Mouse (Mus musculus): ENCODE data around the gene Cdyl.

DNA sequence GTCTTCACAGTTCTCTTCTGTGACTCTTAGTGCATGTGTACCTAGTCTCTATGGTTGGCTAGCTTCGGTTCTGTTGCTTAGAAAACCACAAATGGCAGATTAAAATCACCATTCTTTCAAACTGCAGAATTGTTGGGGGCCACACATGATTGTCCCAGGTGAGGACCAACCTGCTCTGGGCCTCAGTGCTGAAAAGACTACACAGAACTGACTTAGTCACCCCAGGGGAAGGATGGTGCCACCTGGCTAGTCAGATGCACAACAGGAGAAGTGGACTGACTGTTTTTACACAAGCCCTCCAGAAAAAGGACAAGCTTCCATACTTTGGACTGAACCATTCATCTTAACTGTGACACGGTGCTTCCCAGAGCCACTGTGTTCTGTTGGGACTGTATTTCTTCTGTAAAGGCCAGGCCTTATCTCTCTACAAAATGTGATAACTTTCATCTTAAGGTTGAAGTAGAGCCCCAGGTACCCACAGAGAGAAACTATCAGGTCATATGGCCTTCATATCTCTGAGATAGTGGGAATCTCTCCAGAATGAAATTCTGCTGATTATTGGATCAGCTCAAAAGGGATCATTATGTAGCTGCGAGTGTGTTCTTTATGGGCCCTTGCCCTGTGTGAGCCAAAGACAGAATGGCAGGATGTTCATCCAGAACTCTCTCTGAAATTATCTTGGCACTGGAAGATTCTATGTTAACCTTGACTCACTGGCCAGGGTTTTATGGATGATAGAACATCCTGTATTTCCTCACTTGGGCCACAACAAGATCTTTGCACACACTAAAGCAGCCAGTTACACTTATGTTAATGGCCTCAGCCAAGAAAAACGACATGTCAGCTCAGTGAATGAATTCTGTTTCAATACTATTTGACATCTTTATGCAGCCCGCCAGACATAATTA is 149.9 kb downstream of the Cdyl start:
- no peak for TF ChIP-seq SRF (IDR thresholded peaks at IDR 0.05; ENCODE audit: control insufficient read depth, insufficient read length, low read depth)
- TF ChIP-seq USF1 (IDR thresholded peaks at IDR 0.05; ENCODE audit: low read depth) = no peak
- TF ChIP-seq MYOG (IDR thresholded peaks at IDR 0.05; ENCODE audit: control insufficient read depth in 1 of 3, insufficient read depth in 1 of 3, insufficient read length in 2 of 3, low read depth in 2 of 3) = no peak
- TF ChIP-seq POLR2A (IDR thresholded peaks at IDR 0.05; ENCODE audit: insufficient read length, low read depth) = no peak
- no peak for TF ChIP-seq MAX (IDR thresholded peaks at IDR 0.05; ENCODE audit: low read depth)
- TF ChIP-seq TCF12 (IDR thresholded peaks at IDR 0.05; ENCODE audit: insufficient read depth, poor library complexity, severe bottlenecking) = no peak
- TF ChIP-seq POLR2AphosphoS2 (IDR thresholded peaks at IDR 0.05; ENCODE audit: insufficient read length, low read depth) = no peak
